Mouse (Mus musculus): ENCODE data around the gene Lclat1.
"Not testable (repeated sequence)": the region's sequence is repeated elsewhere in the genome, so short reads cannot be mapped to it uniquely, and the experiment has no call there.

The Lclat1 gene

GRCm38 (mm10) chr17:73246926-73247325 is 139.1 kb downstream of the Lclat1 start:
- DNase-seq = no peak

- DNase-seq = no peak
Observed at GRCm38 (mm10) chr17:73247758-73248157, 140.0 kb downstream of the Lclat1 start.

- no peak for DNase-seq
Observed at GRCm38 (mm10) chr17:73250488-73251141, 142.8 kb downstream of the Lclat1 start.

- DNase-seq = no peak
Observed at GRCm38 (mm10) chr17:73251142-73251502, 143.3 kb downstream of the Lclat1 start.

GRCm38 (mm10) chr17:73251812-73252608 is 144.2 kb downstream of the Lclat1 start:
- no peak for DNase-seq

- no peak for DNase-seq
Observed at GRCm38 (mm10) chr17:73253291-73253969, 145.6 kb downstream of the Lclat1 start.

- DNase-seq = no peak
Observed at GRCm38 (mm10) chr17:73255801-73256200, 148.0 kb downstream of the Lclat1 start.

- DNase-seq = no peak
Observed at GRCm38 (mm10) chr17:73258620-73259019, 150.8 kb downstream of the Lclat1 start.

GRCm38 (mm10) chr17:73259258-73259657 is 151.5 kb downstream of the Lclat1 start:
- not testable (repeated sequence) for DNase-seq

GRCm38 (mm10) chr17:73262558-73262957 is 154.8 kb downstream of the Lclat1 start:
- no peak for DNase-seq

- peak; percentile 84 for DNase-seq
Observed at GRCm38 (mm10) chr17:73263077-73263501, 155.3 kb downstream of the Lclat1 start.

GRCm38 (mm10) chr17:73270871-73271796 is 163.3 kb downstream of the Lclat1 start:
- DNase-seq = no peak

- peak; percentile 78 for DNase-seq
Observed at GRCm38 (mm10) chr17:73271797-73272600, 164.2 kb downstream of the Lclat1 start.

GRCm38 (mm10) chr17:73273809-73274208 is 166.0 kb downstream of the Lclat1 start:
- DNase-seq = no peak

GRCm38 (mm10) chr17:73275066-73275465 is 167.3 kb downstream of the Lclat1 start:
- DNase-seq = no peak

GRCm38 (mm10) chr17:73277770-73278169 is 170.0 kb downstream of the Lclat1 start:
- DNase-seq = no peak

- not testable (repeated sequence) for DNase-seq
Observed at GRCm38 (mm10) chr17:73282702-73283101, 174.9 kb downstream of the Lclat1 start.

GRCm38 (mm10) chr17:73284301-73284700 is 176.5 kb downstream of the Lclat1 start:
- no peak for DNase-seq

Measured in right cerebral cortex, postnatal 25 days (tissue).